In genomic region chr2:19594856-19595255, GRCm38 (mm10) we compare ENCODE assay signal across 25 mouse cellular contexts. TPM values are rescaled to one million over a fixed set of nuclear protein-coding genes. Genes with fewer than 3 reads are reported as not detected.
DNase-seq lines count a peak whose midpoint lies in the region; TF ChIP-seq lines count a peak whose summit lies in the region.
"Had no signal": no experiment of that assay in that cellular context is flagged by ENCODE, and none has a peak within 500 bp of the region (broad histone marks: within the 10 kb centered on the region; RNA-seq: fewer than 3 reads in every experiment).

No protein-coding gene starts in this region.

- peak; percentile 54 for DNase-seq in heart, adult 11 months
- DNase-seq in heart, adult 8-10 months (ENCODE audit: low spot score): no peak
- peak in 1 of 2 experiments; percentile 14 for DNase-seq in left cerebral cortex, adult 2 months (ENCODE audit: extremely low spot score in 1 of 2, low spot score in 2 of 2)
- no peak for DNase-seq in left cerebral cortex, postnatal 4 days
- peak; percentile 3 for DNase-seq in adipocyte (ENCODE audit: low spot score)
- DNase-seq in brain, adult 2 months (ENCODE audit: low read depth, low spot score): peak; percentile 50
- DNase-seq in embryo, embryonic 9.5 days (ENCODE audit: extremely low spot score): no peak
- no peak for DNase-seq in kidney, adult 18-20 months
- DNase-seq: adrenal gland, adult 8-10 months; adrenal gland, postnatal 14 days; adrenal gland, postnatal 36 days; cerebellum, adult 11 months; cerebellum, adult 18-20 months; cerebellum, adult 8-10 months; cerebellum, adult 9-11 months; cerebellum, postnatal 14 days; cerebellum, postnatal 36 days had no signal

- intact Hi-C loops in left cerebral cortex, adult 2 months (cut with DNase I): loop anchor here (5.0 kb wide), 1 partner anchor 62 kb away; the partner anchor contains the start of gene Otud1
- intact Hi-C loops in left cerebral cortex, postnatal 4 days (cut with DNase I): no loop called here

- H3K27ac ChIP-seq in left cerebral cortex, adult 2 months: peak overlapping the region; percentile 53; the same call in 1 of the 2 replicates
- H3K27ac ChIP-seq: embryonic facial prominence, embryonic 13.5 days; embryonic facial prominence, embryonic 15.5 days; forebrain, embryonic 10.5 days; forebrain, embryonic 12.5 days had no signal

- no peak for TF ChIP-seq CTCF in left cerebral cortex, adult 2 months (IDR thresholded peaks at IDR 0.05)

- no peak overlapping the region for H3K4me3 ChIP-seq in left cerebral cortex, adult 2 months
- H3K4me3 ChIP-seq: embryonic facial prominence, embryonic 13.5 days; embryonic facial prominence, embryonic 15.5 days; erythroblast, embryonic 14.5 days; forebrain, embryonic 10.5 days; forebrain, embryonic 12.5 days had no signal

RNA-seq across cellular contexts. Expression of gene 4921504E06Rik, which starts 41.1 kb away (rescaled TPM):
- total RNA-seq in heart, adult 8-10 months (2022): not detected
- total RNA-seq in left cerebral cortex, adult 2 months (2021): not detected
- total RNA-seq in left cerebral cortex, postnatal 4 days (2021): not detected
- total RNA-seq: adrenal gland, adult 18-20 months; adrenal gland, adult 8-10 months; adrenal gland, postnatal 14 days; adrenal gland, postnatal 36 days; ES-E14; MEL had no signal

Comparison
In these comparisons a context has a peak if more than half of its experiments do, and no peak if none do; other contexts are left out.
1. DNase-seq: peak in heart, adult 11 months (single experiment), adipocyte (single experiment) and brain, adult 2 months (single experiment); none in heart, adult 8-10 months (single experiment), left cerebral cortex, postnatal 4 days (single experiment), embryo, embryonic 9.5 days (single experiment) and kidney, adult 18-20 months (single experiment).